In genomic region chr7:92876066-92876465, GRCm38 (mm10) we compare ENCODE assay signal across 8 mouse cellular contexts. TPM values are rescaled to one million over a fixed set of nuclear protein-coding genes. Genes with fewer than 3 reads are reported as not detected.
A peak's percentile ranks its signal among the peaks of the same experiment; 100 is the strongest.
DNase-seq lines count a peak whose midpoint lies in the region; ATAC-seq and TF ChIP-seq lines count a peak whose summit lies in the region.

No protein-coding gene starts in this region.

- H3K4me1 ChIP-seq in embryonic facial prominence, embryonic 11.5 days (ENCODE audit: control insufficient read depth, insufficient read depth, low read length), result no peaks in the 10 kb centered on the region
- H3K4me1 ChIP-seq in hindbrain, embryonic 12.5 days, result peaks cover 24% of the 10 kb centered on the region
- H3K4me1 ChIP-seq in liver, embryonic 15.5 days (replicated peaks), result peaks cover 70% of the 10 kb centered on the region

- no peaks in the 10 kb centered on the region for H3K36me3 ChIP-seq in embryonic facial prominence, embryonic 11.5 days (replicated peaks; ENCODE audit: control insufficient read depth, insufficient read depth, low read depth, low read length)
- no peaks in the 10 kb centered on the region for H3K36me3 ChIP-seq in hindbrain, embryonic 12.5 days
- H3K36me3 ChIP-seq in liver, embryonic 15.5 days (replicated peaks), result peaks cover 6% of the 10 kb centered on the region; the same call in 1 of the 2 replicates

- H3K9ac ChIP-seq in embryonic facial prominence, embryonic 11.5 days (replicated peaks; ENCODE audit: low read length), result no peak overlapping the region
- peak overlapping the region; percentile 78; the same call in 1 of the 2 replicates for H3K9ac ChIP-seq in hindbrain, embryonic 12.5 days
- H3K9ac ChIP-seq in liver, embryonic 15.5 days, result peak overlapping the region; percentile 87

- peak overlapping the region; percentile 87; the same call in 1 of the 2 replicates for H3K4me3 ChIP-seq in layer of hippocampus, adult 2 months
- peak overlapping the region; percentile 61; the same call in 1 of the 2 replicates for H3K4me3 ChIP-seq in embryonic facial prominence, embryonic 11.5 days (ENCODE audit: low read depth, low read length)
- H3K4me3 ChIP-seq in hindbrain, embryonic 12.5 days, result peak overlapping the region; percentile 58
- H3K4me3 ChIP-seq in liver, embryonic 15.5 days (replicated peaks), result peak overlapping the region; percentile 84

- 33% methylated on average over 3 of the region's 3 CpGs for WGBS in embryonic facial prominence, embryonic 11.5 days
- WGBS in hindbrain, embryonic 12.5 days, result 44% methylated on average over 3 of the region's 3 CpGs
- WGBS in liver, embryonic 15.5 days (ENCODE audit: insufficient replicate concordance), result 12% methylated on average over 3 of the region's 3 CpGs

- H3K9me3 ChIP-seq in embryonic facial prominence, embryonic 11.5 days (replicated peaks; ENCODE audit: control insufficient read depth, low read length), result no peaks in the 10 kb centered on the region
- H3K9me3 ChIP-seq in hindbrain, embryonic 12.5 days (replicated peaks), result no peaks in the 10 kb centered on the region
- no peaks in the 10 kb centered on the region for H3K9me3 ChIP-seq in liver, embryonic 15.5 days (replicated peaks)

- peak overlapping the region; percentile 99 for H3K27ac ChIP-seq in layer of hippocampus, adult 2 months
- no peak overlapping the region for H3K27ac ChIP-seq in embryonic facial prominence, embryonic 11.5 days (replicated peaks; ENCODE audit: low read depth, low read length)
- no peak overlapping the region for H3K27ac ChIP-seq in hindbrain, embryonic 12.5 days
- peak overlapping the region; percentile 99 for H3K27ac ChIP-seq in liver, embryonic 15.5 days (replicated peaks)

- no peak for ATAC-seq in embryonic facial prominence, embryonic 11.5 days (replicated peaks; ENCODE audit: insufficient number of reproducible peaks, low FRiP score, low TSS enrichment, low read depth)
- ATAC-seq in hindbrain, embryonic 12.5 days (ENCODE audit: low FRiP score), result no peak
- no peak for ATAC-seq in liver, embryonic 15.5 days (ENCODE audit: insufficient read depth)

- H3K27me3 ChIP-seq in embryonic facial prominence, embryonic 11.5 days (ENCODE audit: control insufficient read depth, insufficient read depth, low read length), result no peaks in the 10 kb centered on the region
- H3K27me3 ChIP-seq in hindbrain, embryonic 12.5 days, result no peaks in the 10 kb centered on the region
- no peaks in the 10 kb centered on the region for H3K27me3 ChIP-seq in liver, embryonic 15.5 days

- peak overlapping the region; percentile 24; the same call in 1 of the 2 replicates for H3K4me2 ChIP-seq in embryonic facial prominence, embryonic 11.5 days (ENCODE audit: low read depth, low read length)
- H3K4me2 ChIP-seq in hindbrain, embryonic 12.5 days (replicated peaks), result peak overlapping the region; percentile 67
- H3K4me2 ChIP-seq in liver, embryonic 15.5 days, result peak overlapping the region; percentile 97

- no peak for DNase-seq in layer of hippocampus, adult 2 months (ENCODE audit: low spot score in 2 of 2)
- DNase-seq in layer of hippocampus, adult 11-12 months (ENCODE audit: low spot score), result no peak
- no peak for DNase-seq in embryonic facial prominence, embryonic 11.5 days (ENCODE audit: low spot score)
- no peak for DNase-seq in ovary, postnatal 14 days (ENCODE audit: low spot score)
- no peak for DNase-seq in left cerebral cortex, adult 9 months (ENCODE audit: low spot score in 2 of 2)
- DNase-seq in ovary, adult 18-20 months (ENCODE audit: low spot score), result no peak

- TF ChIP-seq CTCF in layer of hippocampus, adult 2 months (conservative IDR thresholded peaks at IDR 0.05), result no peak

RNA-seq across cellular contexts. Expression of gene Prcp, which starts 1.8 kb away (rescaled TPM):
- 1 to 10 TPM; 5.9 to 7.9 TPM for total RNA-seq in layer of hippocampus, adult 2 months (2021)
- polyA plus RNA-seq in embryonic facial prominence, embryonic 11.5 days (2014; fragmentation: Nextera tagmentation; extraction: Ambion mirVana), result 20.5 and 21.2 TPM in 2 replicates
- polyA plus RNA-seq in hindbrain, embryonic 12.5 days (2016; fragmentation: Nextera tagmentation; extraction: Ambion mirVana), result 23.2 and 24.7 TPM in 2 replicates
- 12.7 and 13.5 TPM in 2 replicates for polyA plus RNA-seq in liver, embryonic 15.5 days (2015; fragmentation: Nextera tagmentation; extraction: Ambion mirVana)

RNA-seq across cellular contexts. Expression of gene Ddias, which starts 2.0 kb away (rescaled TPM):
- total RNA-seq in layer of hippocampus, adult 2 months (2021), result under 1 TPM; 0.69 to 0.79 TPM
- polyA plus RNA-seq in embryonic facial prominence, embryonic 11.5 days (2014; fragmentation: Nextera tagmentation; extraction: Ambion mirVana), result 25.4 and 29.7 TPM in 2 replicates
- 13.3 and 13.5 TPM in 2 replicates for polyA plus RNA-seq in hindbrain, embryonic 12.5 days (2016; fragmentation: Nextera tagmentation; extraction: Ambion mirVana)
- 9.2 and 9.5 TPM in 2 replicates for polyA plus RNA-seq in liver, embryonic 15.5 days (2015; fragmentation: Nextera tagmentation; extraction: Ambion mirVana)

Comparison
In these comparisons a context has a peak if more than half of its experiments do, and no peak if none do; other contexts are left out.
1. H3K27ac ChIP-seq: peak in layer of hippocampus, adult 2 months (single experiment) and liver, embryonic 15.5 days (single experiment); none in embryonic facial prominence, embryonic 11.5 days (single experiment) and hindbrain, embryonic 12.5 days (single experiment).
2. H3K4me2 ChIP-seq: peak in every context shown above with its lines; median percentile 97 in liver, embryonic 15.5 days; 67 in hindbrain, embryonic 12.5 days; 24 in embryonic facial prominence, embryonic 11.5 days.
3. Peak in every context shown above with its lines, with median percentiles within 50 percentile points of each other: H3K4me3 ChIP-seq.